Mouse (Mus musculus) testis, adult 2 months (tissue): ENCODE results near the gene Zfyve26. TPM values are rescaled to one million over a fixed set of nuclear protein-coding genes. Genes with fewer than 3 reads are reported as not detected.

Source experiments
- H3K27ac ChIP-seq: fragments of 200-500 bp; 2 replicates; pipeline ENCODE4 v1.5.1; 2012; ENCODE audit warnings: low read depth, low read length; ENCODE audit not compliant: control insufficient read depth, insufficient read depth
- H3K27me3 ChIP-seq: fragments of 200-500 bp; 2 replicates; pipeline ENCODE4 v1.6.1; 2012; ENCODE audit warnings: mild to moderate bottlenecking, low read length, moderate library complexity; ENCODE audit not compliant: control insufficient read depth, insufficient read depth
- H3K36me3 ChIP-seq: fragments of 200-500 bp; 2 replicates; pipeline ENCODE4 v1.6.1; 2012; ENCODE audit warnings: mild to moderate bottlenecking, low read length; ENCODE audit not compliant: control insufficient read depth, insufficient read depth
- H3K4me1 ChIP-seq: fragments of 200-500 bp; 2 replicates; pipeline ENCODE4 v1.6.1; 2012; ENCODE audit warnings: low read length; ENCODE audit not compliant: control insufficient read depth, insufficient read depth
- H3K4me3 ChIP-seq: fragments of 200-500 bp; 2 replicates; pipeline ENCODE4 v1.5.1; 2012; ENCODE audit warnings: low read depth, mild to moderate bottlenecking, low read length, moderate library complexity, mixed read lengths; ENCODE audit not compliant: control insufficient read depth
- CTCF ChIP-seq: fragments of 200-500 bp; IDR thresholded peaks from 2 replicates; pipeline ENCODE4 v1.5.1; 2012; ENCODE audit warnings: low read depth, mild to moderate bottlenecking, inconsistent platforms, low read length, moderate library complexity; ENCODE audit not compliant: control insufficient read depth, insufficient read depth, insufficient replicate concordance
- POLR2A ChIP-seq: fragments of 200-500 bp; IDR thresholded peaks from 2 replicates; pipeline ENCODE4 v1.6.1; 2012; ENCODE audit warnings: low read depth, mild to moderate bottlenecking, inconsistent platforms, low read length, moderate library complexity; ENCODE audit not compliant: control insufficient read depth
- polyA plus RNA-seq: library from polyadenylated mRNA; depleted of rRNA; stranded (reverse); fragments of >200 nt; gene quantifications from 2 replicates; pipeline ENCODE4 v1.2.3, GENCODE M21; 2012; rRNA removed

Zfyve26 gene
- polyA plus RNA-seq, result 10.6 and 11.2 TPM in 2 replicates

DNA sequence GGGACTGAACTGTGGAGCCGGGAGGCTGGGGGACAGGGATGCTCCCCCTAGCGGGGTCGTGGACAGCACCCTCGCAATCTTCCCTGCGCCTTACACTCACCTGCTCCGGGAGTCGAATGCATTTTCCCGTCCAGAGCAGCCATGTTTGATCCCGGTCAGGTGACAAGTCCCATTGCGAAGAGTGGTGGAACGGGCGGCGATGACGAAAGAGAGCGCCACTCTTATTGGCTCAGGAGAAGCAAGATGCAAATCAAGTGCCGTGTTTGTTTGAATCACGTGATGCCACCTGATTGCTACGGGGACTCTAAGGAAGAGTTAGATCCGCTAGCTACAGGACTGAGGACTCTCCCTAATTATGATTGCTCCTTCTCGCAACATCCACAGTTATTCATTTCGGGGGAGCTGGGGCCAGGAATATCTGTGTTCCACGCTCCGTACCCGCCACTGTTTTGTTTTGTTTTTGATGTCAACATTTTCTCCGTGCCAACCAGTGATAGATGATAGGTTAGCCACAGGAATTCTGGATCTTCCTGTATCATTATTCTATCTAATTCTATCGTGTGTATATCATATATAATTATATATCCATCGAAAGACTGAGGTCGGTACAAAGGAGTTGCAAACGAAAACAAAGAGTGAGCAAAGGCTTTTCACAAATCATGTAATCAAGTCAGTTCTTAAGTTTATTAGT is at the start of gene Zfyve26:
Gene Zfyve26 (minus strand): TSS at position 179 of the 691 bp plus-strand sequence.
- TF ChIP-seq POLR2A, result peak; percentile 73
- TF ChIP-seq CTCF, result no peak
- H3K36me3 ChIP-seq, result no peaks in the 10 kb centered on the region
- H3K4me3 ChIP-seq, result peak within 1 kb of the TSS; percentile 94
- peak within 1 kb of the TSS; percentile 67 for H3K27ac ChIP-seq
- H3K4me1 ChIP-seq, result peaks cover 5% of the 10 kb centered on the region
- no peaks in the 10 kb centered on the region for H3K27me3 ChIP-seq

DNA sequence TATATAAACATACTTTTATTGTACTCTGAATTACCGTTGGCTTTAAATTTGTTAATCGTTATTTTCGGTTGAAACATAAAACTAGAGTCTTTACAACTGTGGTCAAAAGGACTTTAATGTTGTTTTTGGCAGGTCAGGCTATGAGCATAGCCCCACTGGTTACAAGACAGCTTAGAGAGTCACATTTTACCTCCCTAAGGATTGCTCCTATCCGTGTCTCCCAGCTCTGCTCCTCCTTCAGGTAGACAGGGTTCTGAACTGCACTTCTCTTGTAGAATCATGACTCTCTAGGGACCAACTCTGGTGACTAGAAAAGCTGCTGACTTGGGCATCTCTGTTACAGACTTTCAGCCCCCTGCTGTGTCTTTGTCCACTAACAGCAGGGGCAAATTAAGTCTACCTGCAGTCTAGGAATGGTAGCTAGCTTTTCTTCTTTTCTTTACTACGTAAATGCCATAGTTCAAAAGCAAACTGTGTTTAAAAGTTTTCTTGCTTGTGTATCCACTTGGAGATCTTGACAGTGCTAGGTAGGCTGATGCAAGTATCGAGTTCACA is 45.3 kb upstream of the Zfyve26 start:
- TF ChIP-seq CTCF, result no peak
- TF ChIP-seq POLR2A, result no peak
- no peaks in the 10 kb centered on the region for H3K27me3 ChIP-seq

DNA sequence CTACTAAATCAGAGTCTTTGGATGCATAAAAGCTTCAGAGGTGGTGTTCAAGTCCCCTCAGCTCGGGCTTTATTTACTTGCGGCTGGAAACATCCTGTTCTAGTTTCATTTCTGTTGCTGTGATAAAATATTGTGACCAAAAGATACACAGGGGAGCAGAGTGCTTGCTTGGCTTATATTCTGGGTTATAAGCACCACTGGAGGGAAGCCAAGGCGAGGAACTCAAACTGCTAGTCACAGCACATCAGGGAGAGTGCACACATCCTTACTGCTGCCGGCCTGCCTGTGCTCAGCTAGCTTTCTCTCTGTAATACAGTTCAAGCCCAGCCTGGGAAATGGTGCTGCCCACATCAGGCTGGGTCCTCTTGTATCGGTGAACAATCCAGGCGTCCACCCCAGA is 44.4 kb upstream of the Zfyve26 start:
- TF ChIP-seq CTCF (no peak), POLR2A (no peak)
- Histone ChIP-seq H3K27me3 (no peaks in the 10 kb centered on the region), H3K27ac (no peak overlapping the region), H3K4me1 (no peaks in the 10 kb centered on the region), H3K4me3 (no peak overlapping the region), H3K36me3 (no peaks in the 10 kb centered on the region)

More for the DNA sequence above, 45.3 kb upstream of the Zfyve26 start:
- Histone ChIP-seq H3K36me3 (no peaks in the 10 kb centered on the region), H3K4me1 (no peaks in the 10 kb centered on the region), H3K4me3 (no peak overlapping the region), H3K27ac (no peak overlapping the region)

GRCm38 (mm10) chr12:79338791-79339190 is 42.7 kb upstream of the Zfyve26 start:
- H3K27me3 ChIP-seq, result no peaks in the 10 kb centered on the region
- H3K4me3 ChIP-seq, result no peak overlapping the region
- TF ChIP-seq POLR2A (no peak), CTCF (no peak)
- H3K4me1 ChIP-seq, result no peaks in the 10 kb centered on the region
- no peak overlapping the region for H3K27ac ChIP-seq
- no peaks in the 10 kb centered on the region for H3K36me3 ChIP-seq

- Histone ChIP-seq H3K36me3 (no peaks in the 10 kb centered on the region), H3K4me1 (no peaks in the 10 kb centered on the region), H3K27me3 (no peaks in the 10 kb centered on the region), H3K4me3 (no peak overlapping the region), H3K27ac (no peak overlapping the region)
- no peak for TF ChIP-seq POLR2A
- no peak for TF ChIP-seq CTCF
Measured at GRCm38 (mm10) chr12:79331722-79332121, 35.6 kb upstream of the Zfyve26 start.

GRCm38 (mm10) chr12:79330571-79330970 is 34.5 kb upstream of the Zfyve26 start:
- TF ChIP-seq CTCF (no peak), POLR2A (no peak)
- Histone ChIP-seq H3K4me3 (no peak overlapping the region), H3K27ac (no peak overlapping the region), H3K4me1 (no peaks in the 10 kb centered on the region), H3K36me3 (no peaks in the 10 kb centered on the region), H3K27me3 (no peaks in the 10 kb centered on the region)

GRCm38 (mm10) chr12:79327868-79328267 is 31.8 kb upstream of the Zfyve26 start:
- Histone ChIP-seq H3K36me3 (no peaks in the 10 kb centered on the region), H3K27me3 (no peaks in the 10 kb centered on the region), H3K27ac (no peak overlapping the region)

DNA sequence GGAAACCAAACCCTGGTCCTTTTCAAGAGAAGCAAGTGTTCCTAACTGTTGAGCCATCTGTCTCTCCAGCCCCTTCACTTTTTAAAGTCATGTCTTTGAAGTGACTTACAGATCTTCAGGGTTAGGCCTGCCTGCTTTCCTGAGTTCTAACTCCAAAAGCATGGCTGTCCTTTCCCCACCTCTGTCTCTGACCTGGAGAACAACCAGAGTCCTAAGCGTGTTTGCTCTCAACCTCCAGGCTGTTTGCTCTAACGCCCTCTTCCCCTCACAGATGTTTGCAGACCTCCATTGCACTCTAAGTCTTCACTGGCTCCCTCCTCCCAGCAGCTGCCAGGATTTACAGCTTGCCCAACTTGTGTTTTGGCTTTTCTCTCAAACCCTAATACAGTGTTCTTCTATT is 30.6 kb upstream of the Zfyve26 start:
- no peaks in the 10 kb centered on the region for H3K4me1 ChIP-seq
- no peak overlapping the region for H3K27ac ChIP-seq
- H3K27me3 ChIP-seq, result no peaks in the 10 kb centered on the region
- TF ChIP-seq CTCF (no peak), POLR2A (no peak)
- H3K36me3 ChIP-seq, result no peaks in the 10 kb centered on the region
- no peak overlapping the region for H3K4me3 ChIP-seq

More at GRCm38 (mm10) chr12:79327868-79328267, 31.8 kb upstream of the Zfyve26 start:
- Histone ChIP-seq H3K4me3 (no peak overlapping the region), H3K4me1 (no peaks in the 10 kb centered on the region)
- no peak for TF ChIP-seq CTCF
- no peak for TF ChIP-seq POLR2A
